Mouse (Mus musculus): ENCODE data around the gene Efnb3.
"Not testable (repeated sequence)": the region's sequence is repeated elsewhere in the genome, so short reads cannot be mapped to it uniquely, and the experiment has no call there.

Efnb3 gene

DNA sequence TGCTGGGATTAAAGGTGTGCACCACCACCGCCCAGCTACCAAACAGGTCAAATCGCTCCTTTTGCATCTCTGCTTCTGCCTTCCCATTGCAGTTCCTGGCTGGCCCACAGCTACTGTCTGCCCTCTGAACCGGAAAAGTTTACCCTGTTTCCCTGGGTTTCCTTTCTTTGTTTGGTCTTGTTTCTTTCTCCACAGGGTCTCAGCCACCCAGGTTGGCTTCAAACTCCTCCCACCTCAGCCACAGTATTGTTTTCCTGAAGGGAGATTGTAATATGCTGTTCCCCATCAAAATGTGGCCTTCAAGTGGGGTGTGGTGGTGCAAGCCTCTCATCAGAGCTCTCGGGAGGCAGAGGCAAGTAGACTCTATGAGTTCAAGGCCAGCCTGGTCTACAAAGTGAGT, 8.7 kb downstream of the Efnb3 start:
- in situ Hi-C loops (cut with MboI) = no loop called here

DNA sequence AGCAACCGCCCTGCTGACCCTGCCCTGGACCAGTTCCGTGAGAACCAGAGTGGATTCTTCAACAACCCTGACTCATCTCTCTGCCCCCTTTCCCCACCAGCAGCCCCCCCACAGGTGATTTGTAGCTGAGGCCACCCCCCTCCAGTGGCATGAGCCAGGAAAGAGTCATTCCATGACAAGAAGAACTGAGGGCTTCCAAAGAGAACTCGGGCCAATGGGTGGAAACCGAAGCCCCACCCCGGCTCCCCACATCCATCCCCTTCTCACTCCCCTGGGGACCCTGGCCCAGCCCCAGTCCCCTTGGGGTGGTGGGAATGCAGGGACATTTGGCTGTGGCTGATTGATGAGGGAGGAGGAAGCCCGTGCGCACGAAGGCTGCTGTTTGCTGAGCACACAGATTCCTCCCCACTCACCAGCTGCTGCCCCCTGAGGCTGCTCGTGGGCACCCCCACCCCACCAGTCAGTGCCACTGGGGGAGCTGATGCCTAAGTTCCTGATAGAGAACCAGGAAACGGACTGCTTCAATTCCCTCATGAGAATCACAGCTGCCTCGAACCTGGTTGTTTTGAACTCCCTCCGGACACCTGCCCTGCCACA, 10.8 kb downstream of the Efnb3 start, which contains the start of gene Dnah2:
Gene Dnah2, minus strand, starts transcription at position 51 of the 597 bp plus-strand sequence.
- in situ Hi-C loops (cut with MboI) = no loop called here

DNA sequence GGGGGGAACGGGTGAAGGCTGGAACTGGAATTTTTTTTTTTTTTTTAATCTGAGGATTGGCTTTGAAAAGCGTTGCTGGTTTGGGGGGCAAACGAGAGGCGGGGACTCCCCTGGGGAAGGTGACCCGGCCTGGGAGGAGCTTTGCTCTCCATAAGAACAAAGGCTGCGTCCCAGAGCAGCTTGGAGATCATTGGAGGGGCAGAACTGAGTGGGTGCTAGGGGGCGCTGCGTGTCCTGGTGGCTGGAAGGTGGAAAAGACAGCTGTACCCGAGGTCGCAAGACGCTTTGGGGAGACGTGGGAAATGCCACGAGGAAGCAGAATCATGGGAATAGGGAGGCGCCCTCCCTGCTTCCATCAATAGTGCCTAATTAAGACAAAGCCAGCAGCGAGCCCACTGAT, 12.9 kb downstream of the Efnb3 start:
- in situ Hi-C loops (cut with MboI) = no loop called here

DNA sequence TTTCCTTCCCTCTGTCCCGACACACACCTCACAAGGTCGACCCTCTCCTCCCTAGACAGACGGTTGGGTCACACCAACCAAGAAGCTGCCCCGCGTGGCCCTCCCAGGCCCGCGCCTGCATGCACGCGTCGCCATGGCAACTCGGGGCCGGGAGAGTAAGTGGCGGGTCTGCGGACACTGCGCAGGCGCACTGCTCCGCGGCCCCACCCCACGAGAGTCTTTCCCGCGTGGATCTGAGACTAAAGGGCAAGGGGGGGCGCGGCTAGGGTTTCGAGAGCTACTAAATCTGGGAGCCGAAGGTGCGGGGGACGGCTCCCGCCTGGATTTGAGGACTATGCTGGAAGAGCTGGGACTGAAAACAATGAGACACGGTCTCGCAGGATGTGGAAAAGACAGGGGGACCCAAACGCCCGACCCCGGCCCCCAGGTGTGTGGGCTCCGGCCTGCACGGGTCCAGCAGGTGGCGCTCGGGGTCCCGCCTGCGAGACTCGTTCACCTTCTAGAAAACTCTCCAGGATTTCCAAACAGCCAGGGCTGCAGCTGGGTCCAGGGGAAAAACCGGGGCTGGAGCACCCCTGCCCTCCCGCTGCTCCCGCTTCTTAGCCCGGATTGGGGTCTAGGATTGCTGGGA, 13.5 kb downstream of the Efnb3 start:
- in situ Hi-C loops (cut with MboI) = no loop called here

DNA sequence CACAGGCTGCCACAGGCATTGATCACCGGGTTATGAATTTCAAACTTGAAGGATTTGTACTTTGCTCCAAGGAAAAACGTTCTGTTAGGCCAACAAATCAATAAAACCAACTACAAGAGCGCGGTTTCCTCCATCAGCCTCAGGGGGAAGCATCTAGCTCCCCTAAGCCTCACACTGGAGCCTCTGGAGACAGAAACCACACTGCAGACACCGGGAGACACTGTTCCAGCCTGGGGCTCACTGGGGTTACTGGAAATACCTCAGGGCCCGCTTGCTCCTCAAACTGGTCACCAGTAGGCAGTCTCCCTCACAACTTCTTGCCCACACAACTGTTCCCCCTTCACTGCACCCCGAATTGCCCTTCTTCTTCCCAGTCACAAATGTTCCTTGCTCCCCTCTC, 14.0 kb downstream of the Efnb3 start:
- in situ Hi-C loops (cut with MboI) = no loop called here

DNA sequence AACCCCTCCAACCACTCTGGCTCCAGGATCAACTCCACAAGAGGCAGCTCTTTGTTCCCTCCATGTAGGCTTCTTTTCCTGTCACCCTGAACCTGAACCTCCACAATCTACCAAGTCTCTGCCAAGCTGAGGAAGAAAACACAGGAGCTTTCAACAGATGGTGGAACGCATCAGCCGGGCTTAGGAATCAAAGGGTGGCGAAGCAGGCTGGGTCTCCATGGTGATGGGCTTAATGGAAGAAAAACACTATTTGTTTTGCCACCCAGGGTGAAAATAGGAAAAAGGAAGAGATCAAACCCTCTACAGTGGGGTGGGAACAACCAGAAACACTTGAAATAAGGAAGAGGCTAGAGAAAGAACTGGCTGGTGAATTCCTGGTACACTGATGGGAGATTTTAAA, 16.4 kb downstream of the Efnb3 start:
- in situ Hi-C loops (cut with MboI) = no loop called here

DNA sequence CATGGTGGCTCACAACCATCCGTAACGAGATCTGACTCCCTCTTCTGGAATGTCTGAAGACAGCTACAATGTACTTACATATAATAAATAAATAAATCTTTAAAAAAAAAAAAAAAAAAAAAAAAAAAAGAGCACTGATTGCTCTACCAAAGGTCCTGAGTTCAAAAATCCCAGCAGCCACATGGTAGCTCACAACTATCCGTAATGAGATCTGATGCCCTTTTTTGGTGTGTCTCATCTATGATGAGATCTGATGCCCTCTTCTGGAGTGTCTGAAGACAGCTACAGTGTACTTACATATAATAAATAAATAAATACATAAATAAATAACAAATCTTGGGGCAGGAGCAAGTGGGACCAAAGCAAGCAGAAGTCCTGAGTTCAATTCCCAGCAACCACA, 18.3 kb downstream of the Efnb3 start:
- in situ Hi-C loops (cut with MboI) = not testable (repeated sequence)

DNA sequence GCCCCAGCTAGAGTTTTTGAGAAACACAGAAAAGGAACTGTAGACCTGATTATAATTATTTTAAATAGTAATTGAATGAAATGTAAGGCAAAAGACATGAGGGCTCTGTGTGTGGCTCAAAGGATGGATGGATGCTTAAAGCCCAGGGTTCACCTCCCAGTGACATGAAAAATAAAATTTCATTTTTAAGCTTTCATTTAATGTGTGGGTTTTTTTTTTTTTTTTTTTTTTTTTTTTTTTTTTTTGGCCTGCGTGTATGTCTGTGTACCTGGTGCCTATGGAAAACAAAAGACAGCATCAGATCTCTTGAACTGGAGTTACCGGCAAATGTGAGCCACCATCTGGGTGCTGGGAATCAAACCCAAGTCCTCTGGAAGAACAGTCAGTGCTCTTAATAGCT, 19.3 kb downstream of the Efnb3 start:
- in situ Hi-C loops (cut with MboI) = no loop called here

DNA sequence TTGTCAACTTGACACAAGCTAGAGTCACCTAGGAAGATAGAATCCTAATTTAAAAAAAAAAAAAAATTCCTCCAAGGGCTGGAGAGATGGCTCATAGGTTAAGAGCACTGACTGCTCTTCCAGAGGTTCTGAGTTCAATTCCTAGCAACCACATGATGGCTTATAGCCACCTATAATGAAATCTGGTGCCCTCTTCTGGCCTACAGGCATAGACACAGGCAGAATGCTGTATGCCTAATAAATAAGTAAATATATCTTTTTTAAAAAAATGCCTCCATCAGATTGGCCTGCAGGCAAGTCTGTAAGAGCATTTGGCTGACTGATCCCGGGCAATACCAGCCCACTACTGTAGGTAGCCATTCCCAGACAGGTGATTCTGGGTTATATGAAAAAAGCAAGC, 25.0 kb downstream of the Efnb3 start:
- in situ Hi-C loops (cut with MboI) = no loop called here

DNA sequence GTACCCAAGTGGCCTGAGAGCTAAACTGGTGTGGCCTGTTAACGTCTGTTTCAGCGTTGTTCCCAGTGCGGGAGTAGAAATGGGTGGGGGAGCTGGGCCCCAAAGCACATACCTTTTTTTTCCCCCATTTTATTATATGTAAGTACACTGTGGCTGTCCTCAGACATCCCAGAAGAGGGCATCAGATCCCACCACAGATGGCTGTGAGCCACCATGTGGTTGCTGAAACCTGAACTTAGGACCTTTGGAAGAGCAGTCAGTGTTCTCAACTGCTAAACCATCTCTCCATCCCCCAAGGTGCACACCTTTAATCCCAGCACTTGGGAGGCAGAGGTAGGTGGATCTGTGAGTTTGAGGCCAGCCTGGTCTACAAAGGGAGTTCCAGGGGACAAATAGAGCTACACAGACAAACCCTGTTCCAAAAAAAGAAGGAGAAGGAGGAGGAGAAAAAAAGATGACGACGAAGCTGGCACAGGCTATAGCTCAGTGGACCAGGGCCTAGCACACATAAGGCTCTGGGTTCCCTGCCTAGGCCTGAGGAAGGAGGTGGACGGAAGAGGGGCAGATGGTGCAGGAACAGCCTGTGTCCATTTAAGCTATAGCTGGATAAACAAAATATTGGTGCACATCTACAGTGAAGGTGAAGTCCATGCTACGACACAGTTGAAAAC, 27.4 kb downstream of the Efnb3 start:
- in situ Hi-C loops (cut with MboI) = no loop called here

DNA sequence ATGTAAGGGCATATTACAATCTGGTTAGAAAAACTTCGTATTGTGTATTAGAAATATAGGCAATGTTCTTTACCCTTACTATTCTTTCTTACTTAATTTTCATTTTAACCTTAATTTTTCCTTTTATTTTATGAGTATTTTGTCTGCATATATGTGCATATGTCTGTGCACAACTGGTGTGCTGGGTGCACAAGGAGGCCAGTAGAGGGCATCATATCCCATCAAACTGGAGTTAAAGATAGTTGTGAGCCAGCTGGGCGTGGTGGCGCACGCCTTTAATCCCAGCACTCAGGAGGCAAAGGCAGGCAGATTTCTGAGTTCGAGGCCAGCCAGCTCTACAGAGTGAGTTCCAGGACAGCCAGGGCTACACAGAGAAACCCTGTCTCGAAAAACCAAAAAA, 29.2 kb downstream of the Efnb3 start:
- in situ Hi-C loops (cut with MboI) = not testable (repeated sequence)

DNA sequence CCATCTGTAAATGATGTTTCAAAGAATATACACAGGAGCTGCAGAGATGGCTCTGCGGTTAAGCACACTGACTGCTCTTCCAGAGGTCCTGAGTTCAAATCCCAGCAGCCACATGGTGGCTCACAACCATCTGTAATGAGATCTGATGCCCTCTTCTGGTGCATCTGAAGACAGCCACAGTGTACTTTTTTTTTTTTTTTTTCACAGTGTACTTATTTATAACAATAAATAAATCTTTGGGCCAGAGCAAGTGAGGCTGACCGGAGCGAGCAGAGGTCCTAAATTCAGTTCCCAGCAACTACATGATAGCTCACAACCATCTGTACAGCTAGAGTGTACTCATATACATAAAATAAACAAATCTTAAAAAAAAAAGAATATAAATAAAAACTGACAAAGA, 29.7 kb downstream of the Efnb3 start:
- in situ Hi-C loops (cut with MboI) = not testable (repeated sequence)

DNA sequence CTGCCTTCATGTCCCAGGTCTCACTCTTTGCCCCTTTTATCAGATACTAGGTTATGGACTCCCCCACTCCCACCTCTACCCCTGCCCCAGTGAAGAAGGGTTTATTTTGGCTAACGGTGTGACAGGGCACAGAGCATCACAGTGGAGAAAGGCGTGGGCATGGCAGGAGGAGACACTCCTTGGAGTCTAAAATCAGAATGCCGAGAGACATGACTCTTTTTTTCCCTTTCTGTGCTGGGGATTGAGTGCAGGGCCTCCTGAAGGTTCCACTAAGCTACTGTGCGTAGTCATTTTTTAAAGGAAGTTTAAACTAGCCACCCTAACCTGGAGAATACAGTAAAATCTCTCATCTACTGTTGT, 32.0 kb downstream of the Efnb3 start:
- in situ Hi-C loops (cut with MboI) = loop anchor here (10.0 kb wide), 1 partner anchor 263 kb away; no protein-coding TSS in a partner anchor

DNA sequence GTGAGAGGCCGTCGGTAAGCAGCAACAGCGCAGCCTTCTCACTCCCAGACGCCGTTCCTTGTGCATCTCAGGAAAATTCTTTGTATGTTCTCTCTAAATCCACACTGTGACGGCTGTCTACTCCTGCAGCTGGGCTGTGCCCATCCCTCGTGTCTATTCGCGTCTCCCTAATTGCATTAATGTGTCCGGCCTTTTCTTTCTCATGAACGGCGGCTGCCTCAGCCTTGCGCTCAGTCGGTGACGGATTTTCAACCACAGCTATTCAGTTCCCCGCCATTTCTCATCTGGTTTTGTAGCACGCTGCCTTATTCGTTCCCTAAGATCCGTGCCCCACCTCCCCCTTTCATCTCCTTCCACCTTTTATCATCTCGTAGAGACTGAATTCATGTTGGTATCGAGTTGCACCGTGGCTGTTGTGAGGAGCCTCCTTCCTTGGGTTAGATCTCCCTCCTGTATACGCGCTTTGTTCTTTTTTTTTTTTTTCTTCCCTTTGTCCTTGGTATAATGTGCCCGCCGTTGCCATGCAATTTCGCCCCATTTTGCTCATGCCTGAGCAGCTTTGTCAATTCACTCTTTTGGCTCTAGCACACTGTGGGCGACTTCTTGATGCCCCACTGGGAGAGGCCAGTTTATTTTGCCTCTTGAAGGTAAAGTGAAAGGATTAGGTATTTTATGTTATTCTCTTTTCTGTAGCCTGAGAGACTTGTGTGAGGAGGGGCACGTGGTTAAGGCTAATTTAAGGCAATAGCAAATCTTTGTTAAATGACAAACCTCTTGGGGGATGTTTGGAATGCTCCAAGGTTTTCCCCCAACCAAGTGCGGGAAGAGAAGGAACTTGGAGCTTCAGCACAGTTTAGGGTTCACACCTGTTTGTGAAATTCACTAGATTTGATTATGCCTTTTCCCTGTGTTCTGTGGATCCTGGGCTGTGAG, 32.6 kb downstream of the Efnb3 start:
- in situ Hi-C loops (cut with MboI) = loop anchor here (10.0 kb wide), 1 partner anchor 263 kb away; no protein-coding TSS in a partner anchor

DNA sequence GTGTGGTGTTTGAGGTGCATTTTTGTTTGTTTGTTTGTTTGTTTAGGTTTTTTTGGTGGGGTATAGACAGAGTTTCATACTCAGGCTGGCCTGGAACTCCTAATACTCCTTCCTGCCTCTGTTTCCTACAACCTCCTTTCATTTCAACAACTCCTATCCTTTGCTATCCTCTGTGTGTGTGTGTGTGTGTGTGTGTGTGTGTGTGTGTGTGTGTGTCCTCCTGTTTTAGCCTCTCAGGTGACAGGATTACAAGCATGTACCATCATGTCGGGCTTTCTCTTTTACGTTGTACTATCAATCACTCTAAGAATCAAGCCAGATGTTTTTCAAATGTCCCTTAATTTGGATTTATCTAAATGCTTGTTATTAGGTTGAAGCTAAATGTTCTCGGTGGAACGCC, 33.4 kb downstream of the Efnb3 start:
- in situ Hi-C loops (cut with MboI) = loop anchor here (10.0 kb wide), 1 partner anchor 262 kb away; no protein-coding TSS in a partner anchor

DNA sequence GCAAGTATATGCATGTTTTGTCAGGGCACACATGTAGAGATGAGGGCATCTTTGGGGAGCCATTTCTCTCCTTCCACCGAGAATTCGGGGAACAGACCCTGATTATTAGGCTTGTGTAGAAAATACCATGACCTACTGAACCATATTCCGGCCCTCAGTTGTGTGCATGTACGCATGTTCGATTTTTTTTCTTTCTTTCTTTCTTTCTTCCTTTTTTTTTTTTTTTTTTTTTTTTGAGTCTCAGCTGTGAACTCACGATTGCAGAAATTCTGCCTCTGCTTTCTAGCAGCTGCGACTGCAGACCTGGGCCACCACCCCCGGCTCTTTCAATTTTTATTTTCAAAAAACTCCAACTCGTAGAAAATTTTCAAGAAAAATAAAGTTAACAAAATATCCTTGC, 34.3 kb downstream of the Efnb3 start:
- in situ Hi-C loops (cut with MboI) = loop anchor here (10.0 kb wide), 1 partner anchor 261 kb away; no protein-coding TSS in a partner anchor

DNA sequence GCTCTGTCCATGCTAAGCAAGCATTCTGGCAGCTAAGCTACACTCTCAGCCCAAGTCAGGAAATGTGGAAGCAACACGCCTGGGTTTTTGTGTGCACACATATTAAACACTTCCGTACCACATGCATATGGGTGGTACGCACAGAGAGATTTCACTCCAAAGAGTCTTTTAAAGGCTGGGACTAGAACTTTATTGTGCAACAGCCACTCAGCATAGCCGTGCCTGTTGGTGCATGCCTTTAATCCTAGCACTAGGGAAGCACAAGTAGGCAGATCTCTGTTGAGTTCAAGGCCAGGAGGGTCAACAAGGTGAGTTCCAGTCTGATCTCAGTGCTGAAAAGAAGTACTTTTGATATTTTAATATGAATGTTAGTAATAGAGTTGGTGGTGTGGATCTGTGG, 36.4 kb downstream of the Efnb3 start:
- in situ Hi-C loops (cut with MboI) = loop anchor here (10.0 kb wide), 1 partner anchor 259 kb away; no protein-coding TSS in a partner anchor

DNA sequence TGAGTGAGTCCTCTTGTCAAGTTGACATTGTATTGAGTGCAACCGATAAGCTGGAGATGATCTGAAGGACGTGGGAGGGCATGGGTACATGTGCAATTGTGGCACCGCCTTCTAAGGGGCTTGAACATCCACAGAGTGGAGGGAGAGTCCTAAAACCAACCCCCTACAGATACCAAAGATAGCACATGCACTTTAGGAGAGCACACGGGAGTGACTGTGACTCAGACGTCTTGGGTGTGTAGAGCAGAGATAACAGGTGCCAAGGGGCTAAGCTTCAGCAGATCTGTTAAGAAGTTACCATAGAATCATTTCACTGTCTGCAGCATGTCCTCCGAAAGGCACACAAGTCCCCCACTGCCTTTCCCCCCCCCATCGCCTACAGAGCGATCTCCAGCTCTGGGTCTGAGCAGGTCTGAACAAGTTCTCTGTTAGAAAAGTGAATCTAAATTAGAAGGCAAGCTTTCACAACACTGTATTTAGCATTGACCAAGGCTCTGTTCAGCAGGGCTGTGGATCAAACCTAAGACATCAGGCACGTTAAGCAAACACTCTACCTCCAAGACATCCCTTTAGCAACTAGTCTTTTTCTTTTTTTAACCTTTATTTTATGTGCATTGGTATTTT, 38.4 kb downstream of the Efnb3 start:
- in situ Hi-C loops (cut with MboI) = loop anchor here (10.0 kb wide), 1 partner anchor 257 kb away; no protein-coding TSS in a partner anchor

DNA sequence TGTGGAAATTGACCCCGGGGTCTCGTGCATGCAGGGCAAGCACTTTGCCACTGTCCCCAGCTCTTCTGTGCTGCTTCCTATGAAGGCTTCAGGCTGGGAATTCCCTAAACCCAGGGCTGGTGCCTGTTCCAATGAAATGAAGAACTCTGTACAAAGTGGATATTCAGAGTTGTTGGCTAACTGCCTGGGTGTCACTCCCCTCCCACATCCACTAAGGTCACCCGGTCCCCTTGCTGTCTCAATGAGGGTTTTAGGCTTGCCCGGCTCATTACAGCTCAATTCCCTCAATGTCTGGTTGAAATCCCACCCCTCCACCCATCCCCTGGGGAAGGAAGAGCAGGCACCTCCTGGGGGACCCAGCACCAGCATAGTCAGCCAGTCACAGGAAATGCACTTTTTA, 40.0 kb downstream of the Efnb3 start:
- in situ Hi-C loops (cut with MboI) = loop anchor here (10.0 kb wide), 1 partner anchor 255 kb away; no protein-coding TSS in a partner anchor

DNA sequence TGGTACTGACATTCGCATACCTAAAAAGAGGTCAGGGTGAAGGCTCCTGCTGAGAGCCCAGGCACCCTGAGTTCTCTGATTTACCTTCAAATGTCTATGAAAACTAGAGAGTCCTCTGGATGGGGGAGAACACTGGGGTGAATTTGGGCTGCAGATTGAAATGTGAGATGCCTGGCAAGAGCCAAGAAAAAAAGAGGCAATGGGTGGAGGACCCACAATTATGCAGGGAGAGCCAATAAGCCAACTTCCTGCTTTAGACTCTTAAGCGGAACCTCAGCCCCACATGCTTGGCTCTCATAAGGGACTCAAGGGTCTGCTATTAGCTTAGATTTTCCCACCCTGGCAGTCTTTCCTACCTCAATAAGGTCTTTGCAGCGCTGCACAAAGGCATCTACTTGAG, 43.3 kb downstream of the Efnb3 start:
- in situ Hi-C loops (cut with MboI) = no loop called here

DNA sequence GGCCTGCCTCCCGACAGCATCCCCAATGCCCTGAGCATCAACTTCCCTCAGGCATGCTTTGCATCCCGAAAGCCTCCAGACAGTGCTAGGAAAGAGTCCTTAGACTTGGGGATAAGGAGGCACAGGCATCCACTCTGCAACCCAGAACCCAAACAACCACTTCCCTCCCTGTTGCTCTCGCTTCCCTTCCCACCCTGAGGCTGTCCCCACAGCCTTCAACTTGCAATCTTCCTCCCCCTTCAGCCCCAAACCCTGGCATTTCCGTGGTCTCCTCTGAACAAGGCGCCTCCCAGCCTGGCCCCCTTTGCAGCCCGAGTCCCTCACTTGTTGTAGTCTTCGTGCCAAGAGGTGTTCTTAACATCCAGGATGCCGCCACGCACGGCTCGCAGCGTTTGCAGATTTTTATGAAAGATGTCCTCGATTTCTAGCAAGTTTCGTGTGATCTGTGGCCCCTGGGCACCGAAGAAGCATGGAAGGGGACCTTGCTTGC, 43.8 kb downstream of the Efnb3 start:
- in situ Hi-C loops (cut with MboI) = no loop called here
